Mouse (Mus musculus): ENCODE data around the gene Zc3h14.

Zc3h14 gene

DNA sequence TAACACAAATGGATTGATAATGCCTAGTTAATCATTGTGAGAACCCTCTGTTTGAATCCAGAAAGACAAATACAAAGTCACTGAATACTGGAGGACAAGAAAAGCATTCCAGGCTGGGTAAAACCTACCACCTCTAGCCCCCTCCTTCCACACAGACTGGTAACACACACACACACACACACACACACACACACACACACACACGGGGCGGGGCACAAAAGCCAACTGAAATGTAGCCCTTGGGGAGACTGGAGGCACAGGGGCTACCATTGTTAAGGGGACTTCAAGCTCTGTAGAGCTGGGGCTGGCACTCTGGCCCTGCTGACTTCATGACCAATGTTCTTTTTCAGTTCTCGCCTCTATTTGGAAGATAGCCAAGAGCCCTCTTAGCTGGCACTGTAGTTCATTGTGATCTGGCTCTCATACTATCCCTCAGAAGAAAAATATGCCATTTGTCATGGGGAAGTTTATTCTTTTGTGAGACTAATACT, 5.7 kb upstream of the Zc3h14 start:
- no peak for DNase-seq

DNA sequence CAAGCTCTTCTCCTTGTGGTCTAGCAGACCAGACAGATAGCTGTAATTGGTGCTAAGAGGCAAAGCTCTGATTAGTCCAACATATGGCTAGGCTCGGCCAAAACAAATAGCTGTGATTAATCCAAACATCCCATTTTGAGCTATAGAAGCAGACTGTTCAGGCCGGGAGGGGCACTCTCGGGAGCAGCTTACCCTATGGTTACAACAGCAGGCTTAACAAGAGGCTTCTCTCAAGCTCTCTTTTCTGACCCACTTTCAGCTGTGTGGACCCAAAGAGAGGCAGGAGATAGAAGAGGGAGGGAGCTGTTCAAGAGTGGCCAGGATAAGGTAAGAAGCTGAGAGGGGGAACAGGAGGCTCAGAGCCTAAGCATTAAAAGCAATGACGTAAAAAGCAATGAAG, 1.1 kb upstream of the Zc3h14 start:
- DNase-seq: no peak

DNA sequence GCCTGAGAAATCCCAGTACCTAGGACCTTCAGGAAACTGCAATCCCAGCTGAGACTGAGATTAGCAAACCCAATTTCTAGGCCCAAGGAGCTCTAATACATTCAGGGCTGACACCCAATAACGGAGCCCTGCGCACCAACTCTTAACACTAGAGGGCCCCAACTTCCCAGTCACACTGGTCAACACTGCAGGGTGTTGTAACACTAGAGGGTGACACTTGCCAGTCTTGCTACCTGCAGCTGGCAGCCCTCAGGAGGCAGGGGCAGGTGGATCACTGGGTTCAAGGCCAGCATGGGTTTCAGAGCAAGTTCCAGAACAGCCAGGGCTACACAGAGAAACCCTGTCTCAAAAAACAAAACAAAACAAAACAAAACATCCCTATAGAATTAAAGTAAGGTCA, 633 bp upstream of the Zc3h14 start:
- DNase-seq: no peak

DNA sequence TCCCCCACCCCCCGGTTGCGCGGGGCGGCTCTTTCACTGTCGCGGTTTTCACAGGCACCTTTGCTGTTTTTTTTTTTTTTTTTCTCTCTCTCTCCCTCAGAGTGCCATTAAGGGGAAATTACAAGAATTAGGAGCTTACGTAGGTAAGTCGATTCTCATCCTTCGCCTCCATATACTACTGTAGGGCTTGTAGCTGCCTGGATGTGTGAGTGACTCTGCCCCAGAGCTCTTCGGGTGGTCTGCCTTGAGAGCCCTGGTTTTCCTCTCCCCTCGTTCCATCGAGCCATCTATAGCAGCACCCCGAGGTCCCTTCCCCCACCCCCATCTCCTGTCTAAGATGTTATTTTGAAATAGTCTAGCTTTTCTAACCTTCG, 603 bp downstream of the Zc3h14 start:
- no peak for DNase-seq

DNA sequence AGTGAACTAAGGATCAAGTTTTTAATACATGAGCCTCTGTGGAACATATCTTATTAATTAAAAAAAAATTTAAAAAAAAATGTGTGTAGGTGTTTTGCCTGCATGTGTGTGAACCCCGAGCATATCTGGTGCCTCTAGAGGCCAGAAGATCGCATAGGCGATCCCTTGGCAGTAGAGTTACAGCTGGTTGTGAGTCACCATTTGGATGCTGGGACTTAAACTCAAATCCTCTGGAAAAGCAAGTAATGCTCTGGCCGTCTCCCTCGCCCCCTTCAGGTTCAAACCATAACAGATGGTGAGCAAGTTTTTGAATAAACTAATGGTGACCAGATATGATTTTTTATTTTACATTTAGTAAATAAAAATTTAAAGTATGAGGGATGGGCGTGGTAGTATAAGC, 10.9 kb downstream of the Zc3h14 start:
- DNase-seq: no peak

DNA sequence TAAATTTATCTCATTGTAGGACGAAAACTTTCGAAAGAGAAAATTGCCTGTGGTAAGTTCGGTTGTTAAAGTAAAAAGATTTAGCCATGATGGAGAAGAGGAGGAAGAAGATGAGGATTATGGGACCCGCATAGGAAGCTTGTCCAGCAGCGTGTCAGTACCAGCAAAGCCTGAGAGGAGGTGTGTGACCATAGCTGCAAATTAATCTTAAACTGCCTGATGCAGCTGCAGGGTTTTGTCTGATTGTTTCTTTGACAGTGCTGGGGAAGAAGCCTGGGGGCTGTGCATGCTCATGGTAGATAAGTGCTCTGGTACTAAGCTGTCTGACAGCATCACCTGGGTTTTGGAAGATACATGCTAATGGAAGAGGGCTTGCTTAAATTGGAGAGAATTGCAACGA, 12.9 kb downstream of the Zc3h14 start:
- no peak for DNase-seq

DNA sequence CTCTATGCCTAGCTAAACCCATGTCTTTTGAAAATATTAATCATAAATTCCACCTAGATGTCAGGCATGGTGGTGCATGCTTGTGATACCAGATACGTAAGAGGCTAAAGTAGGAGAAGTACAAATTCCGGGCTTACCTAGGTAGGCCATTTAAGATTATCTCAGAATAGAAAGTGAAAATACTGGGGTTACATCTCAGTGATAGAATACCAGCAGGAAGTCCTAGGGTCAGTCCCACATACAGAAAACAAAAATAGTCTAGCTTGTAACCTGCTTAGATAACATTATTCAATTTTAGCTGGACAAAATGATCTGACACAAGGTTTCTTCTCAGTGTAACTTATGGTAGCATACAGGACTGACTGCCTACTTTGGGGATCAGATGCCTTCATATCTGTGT, 19.5 kb downstream of the Zc3h14 start:
- DNase-seq: no peak

DNA sequence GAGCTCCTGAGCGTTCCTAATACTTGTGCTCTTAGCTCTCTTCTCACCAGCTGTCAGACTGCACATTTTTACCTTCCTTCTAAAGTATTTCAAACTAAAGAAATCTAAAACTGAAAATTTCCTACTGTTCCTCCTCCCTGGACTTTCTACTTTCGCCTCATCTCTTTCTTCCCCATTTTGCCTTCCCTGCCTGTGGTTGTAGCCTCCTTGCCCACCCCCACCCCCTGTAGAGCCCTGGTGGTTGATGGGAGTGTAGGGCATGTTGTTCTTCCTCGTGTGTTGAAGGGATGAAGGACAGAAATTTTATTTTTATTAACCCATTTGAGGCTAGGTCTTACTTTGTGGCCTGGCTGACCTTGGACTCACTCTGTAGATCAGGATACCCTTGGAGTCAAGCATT, 30.7 kb downstream of the Zc3h14 start:
- DNase-seq: no peak

DNA sequence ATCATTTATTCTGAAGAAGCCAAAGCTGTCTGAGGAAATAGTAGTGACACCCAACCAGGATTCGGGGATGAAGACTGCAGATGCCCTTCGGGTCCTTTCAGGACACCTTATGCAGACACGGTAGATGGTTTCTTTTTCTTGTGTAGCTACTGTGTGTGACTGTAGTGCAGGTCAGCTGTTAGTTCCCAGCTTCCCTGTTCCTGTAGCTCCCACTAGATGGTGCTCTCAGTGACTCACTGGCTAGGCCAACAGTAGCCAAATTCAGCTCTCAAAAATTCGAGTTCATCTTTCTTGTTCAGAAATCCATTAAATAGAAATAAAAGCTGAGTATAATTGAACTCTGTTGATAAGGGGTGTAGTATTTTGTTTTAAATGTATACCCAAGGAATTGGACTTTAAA, 32.4 kb downstream of the Zc3h14 start:
- DNase-seq: peak; percentile 22

DNA sequence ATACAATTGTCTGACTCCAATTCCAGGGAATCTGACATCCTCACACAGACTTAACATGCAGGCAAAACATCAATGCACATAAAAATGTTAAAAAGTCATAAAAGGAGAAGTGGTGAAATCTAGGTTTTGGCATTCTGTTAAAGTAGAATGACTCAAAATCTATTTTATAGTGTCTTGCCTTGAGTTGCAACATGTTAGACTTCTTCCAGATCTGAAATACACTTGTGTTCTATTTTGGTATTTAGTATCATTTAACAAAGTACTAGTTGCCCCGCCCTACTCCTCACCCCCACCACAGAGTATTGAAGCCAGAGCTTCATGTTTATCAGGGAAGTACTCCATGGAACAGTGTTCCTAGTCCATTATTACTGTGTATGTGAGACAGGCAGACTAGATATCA, 37.5 kb downstream of the Zc3h14 start:
- no peak for DNase-seq

DNA sequence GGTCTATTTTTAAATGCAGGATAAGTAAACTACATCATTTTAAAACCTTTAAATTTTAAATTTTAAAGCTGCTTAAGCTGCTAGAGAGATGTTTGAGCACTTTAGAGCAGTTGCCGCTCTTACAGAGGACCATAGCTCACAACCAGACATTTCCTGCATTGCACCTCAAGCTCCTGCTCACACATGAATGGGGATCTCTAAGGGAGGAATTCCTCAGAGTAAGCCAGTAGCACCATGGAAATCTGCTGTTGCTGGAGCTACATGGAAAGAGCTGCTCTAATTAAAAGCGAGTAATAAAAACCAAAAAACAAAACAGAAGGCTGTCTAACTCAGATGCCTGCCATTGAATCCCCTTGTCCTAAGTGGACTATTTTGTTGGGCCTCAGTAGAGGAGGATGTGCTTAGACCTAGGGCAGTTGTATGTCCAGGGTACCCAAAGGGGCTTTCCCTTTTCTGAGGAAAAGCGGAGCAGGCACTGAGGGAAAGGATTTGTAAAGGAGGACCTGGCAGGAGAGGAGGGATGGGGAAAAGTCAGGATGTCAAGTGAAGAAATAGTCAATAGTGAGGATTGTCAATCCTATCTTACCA, 49.1 kb downstream of the Zc3h14 start:
- DNase-seq: no peak

DNA sequence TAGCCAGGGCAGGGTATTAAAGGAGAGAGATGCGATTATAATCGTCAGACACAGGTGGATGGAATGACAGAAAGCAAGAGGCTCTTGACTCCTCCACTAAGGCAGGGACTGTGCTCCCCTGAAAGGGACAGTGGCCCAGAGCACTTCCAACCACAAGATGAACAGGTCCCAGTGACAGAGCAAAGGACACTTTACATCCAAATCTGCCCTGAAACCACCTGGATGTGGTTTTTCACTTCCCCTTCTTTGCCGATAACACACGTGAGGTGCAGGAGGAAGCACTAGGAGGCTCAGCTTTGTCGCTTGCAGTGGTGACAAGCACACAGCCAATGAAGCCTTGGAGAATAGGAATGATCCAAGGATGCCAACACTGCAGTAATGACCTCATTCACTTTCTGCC, 53.6 kb downstream of the Zc3h14 start:
- no peak for DNase-seq

DNA sequence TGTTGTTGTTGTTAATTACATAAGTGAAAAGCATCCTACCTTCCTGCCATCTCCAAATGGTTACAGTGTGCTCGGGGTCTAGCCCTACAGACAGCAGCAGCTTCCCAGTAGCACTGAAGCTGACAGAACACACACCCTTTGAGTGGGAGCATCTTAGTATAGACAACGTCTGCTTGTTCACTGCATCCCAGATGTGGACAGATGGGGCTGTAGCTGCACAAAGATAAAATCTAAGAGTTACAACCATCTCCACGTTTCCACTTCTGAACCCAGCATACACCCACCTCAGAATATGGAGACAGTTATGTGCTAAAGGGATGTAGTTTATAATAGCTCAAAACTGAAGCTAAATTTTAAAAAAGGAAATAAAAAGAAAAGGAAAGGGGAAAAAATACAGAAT, 55.5 kb downstream of the Zc3h14 start:
- DNase-seq: no peak

DNA sequence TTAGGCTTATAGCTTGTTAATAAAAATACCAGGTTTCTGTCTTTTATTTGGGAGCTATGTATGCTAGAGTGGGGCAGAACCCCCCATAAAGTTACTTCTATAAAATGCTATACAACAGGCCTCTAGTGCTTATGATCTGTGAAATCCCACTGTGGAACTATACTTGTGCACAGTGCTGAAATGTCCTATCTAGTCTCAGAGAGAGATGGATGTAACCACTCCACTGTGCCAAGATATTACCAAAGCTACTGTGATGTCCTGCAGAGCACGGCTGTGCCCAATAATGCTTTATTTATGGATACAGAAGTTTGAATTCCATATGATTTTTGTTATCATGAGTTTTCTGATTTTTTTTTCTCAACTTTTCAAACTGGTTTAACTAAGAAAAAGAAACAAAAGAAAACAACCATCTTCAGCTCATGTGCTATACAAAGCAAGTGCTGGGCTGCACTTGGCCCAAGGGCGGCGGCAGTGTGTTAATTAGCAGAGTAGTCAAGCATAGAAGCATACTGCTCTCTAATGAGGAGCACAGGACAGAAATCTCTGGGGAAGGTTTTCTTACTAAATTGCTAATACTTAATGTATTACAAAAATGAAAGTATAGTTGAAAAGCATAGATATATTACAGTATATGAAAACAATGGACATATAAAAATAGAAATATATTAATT, 57.4 kb downstream of the Zc3h14 start:
- no peak for DNase-seq

DNA sequence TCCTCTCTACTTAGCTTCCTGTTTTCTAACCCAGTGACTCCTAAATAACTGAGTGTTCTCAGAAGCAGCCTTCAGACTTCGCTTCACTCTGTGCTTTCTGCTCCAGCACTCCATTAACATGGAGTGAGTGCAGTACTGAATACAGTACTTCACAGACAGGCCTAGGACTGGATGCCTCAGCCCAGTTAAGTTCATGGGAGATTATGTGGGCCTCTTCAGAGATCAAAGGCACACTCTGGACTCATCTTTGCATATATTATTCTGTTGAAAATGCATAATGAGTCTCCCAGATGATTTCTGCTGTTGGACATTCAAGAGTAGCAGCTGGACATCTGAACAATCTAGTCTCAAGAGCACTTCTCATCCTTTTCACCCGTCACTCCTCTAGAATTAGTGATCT, 74.0 kb downstream of the Zc3h14 start:
- no peak for DNase-seq

DNA sequence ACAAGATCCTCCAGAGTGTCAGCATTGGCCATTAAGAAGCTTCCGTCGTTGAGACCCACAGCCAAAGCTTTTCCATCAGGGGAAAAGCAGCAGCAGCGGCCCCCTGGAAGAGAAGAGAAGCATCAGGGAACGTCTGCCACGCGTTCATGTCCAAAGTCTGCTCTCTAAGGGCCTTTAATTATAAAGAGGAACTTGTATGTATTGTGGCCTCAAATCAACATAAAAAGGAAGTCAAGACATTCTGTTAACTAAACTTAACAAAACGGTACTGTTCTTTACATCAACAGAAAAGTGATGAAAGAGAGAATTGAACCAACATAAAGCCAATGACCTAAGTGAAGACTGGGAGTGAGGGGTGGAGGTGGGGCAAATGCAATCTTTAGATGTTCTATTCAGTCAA, 84.4 kb downstream of the Zc3h14 start:
- DNase-seq: no peak

DNA sequence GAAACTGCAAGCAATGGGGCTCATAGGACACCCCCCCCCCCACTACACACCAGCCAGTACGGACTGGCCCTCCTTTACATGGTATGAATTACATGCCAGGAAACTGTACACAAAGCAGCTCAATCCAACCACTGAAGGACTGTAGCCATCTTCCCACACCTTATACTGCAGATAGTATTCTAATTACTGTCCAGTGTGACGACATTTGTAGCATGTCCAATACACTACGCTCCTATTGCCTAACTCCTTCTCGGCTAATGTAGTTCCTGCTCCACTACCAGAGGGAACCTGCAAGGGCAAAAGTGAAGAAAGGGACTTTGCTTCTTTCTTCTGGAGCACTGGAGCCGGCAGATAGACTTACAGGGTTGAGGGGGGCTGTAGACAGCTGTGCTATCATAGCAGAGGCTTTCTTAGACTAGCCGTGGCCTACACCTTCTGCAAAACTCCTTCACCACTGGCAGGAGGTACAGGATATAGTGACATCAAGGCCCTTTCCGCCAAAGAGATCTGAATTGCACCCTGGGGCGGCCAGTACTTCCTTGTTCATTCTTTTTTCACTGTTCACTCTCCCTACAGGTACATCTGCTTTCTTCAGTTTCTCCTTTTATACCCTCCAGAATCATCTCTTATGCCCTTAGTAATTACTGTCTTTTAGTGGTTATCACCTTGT, 86.3 kb downstream of the Zc3h14 start:
- DNase-seq: no peak

DNA sequence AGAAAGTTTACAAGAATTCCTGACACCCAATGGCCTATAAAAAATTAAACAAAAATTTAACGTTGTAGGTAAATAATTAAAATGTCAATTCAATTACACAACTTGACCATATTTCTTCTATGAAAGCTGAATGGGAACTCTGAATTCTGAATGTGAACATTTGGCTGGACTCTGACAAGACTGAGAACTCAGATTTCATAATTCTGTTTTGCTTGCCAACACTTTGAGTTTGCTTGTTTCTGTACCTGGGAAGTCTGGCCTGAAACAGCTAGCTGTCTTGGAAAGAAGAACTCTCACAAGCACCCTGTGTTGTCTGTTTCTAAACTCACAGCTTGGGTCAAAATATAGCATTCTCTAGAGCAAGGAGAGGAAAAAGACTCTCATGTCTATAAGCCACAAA, 87.1 kb downstream of the Zc3h14 start:
- no peak for DNase-seq

DNA sequence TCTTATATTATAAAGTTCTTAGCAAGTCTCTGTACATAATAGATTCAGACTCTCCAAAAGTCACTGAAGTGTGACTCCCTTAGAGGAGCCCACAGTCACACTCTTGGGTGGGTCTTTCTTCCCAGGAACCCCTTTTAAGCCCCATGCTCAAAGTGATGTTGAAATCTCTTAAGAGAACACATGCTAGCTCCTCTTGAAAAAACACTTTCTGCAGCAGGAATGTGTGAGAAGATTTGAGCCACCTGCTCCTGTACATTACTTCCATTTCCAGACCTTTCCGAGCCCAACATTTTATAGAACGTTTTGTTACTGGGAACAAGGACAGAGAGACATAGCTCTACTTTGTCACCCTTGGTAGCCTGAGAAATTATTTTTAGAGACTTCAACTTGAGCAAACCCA, 88.1 kb downstream of the Zc3h14 start:
- DNase-seq: no peak

DNA sequence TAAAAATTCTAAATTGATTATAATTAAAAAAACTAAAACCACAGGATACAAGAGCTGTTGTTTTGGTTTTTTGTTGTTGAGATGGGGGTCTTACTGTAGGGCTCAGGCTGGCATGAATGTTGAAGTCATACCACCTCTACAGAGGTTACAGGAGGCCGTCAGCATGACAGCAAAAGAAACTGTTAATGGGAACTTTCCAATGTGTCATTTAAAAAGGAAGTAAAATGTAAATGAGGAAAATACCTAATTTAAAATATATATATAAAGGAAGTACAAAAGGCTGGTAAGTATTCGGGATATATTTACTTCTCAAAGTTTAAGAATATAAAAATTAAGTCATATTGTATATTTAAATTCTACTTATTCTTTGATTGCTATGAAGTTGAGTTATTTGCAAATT, 88.7 kb downstream of the Zc3h14 start:
- DNase-seq: no peak
